Mouse (Mus musculus) cerebellum, postnatal 4 days (tissue): ENCODE measurements around the gene Pacsin3.

Experiments used
- DNase-seq, 2 experiments: peaks; one replicate each; pipeline ENCODE4 v3.0.0; 2022; ENCODE audit warnings: low spot score in 2 of 2, mixed read lengths in 1 of 2

The Pacsin3 gene

GRCm38 (mm10) chr2:91301836-91302235 is 46.1 kb downstream of the Pacsin3 start:
- no peak for DNase-seq

- DNase-seq, result no peak
Measured at GRCm38 (mm10) chr2:91302845-91303244, 47.1 kb downstream of the Pacsin3 start.

- DNase-seq, result no peak
Measured at GRCm38 (mm10) chr2:91305926-91306325, 50.2 kb downstream of the Pacsin3 start.

- no peak for DNase-seq
Measured at GRCm38 (mm10) chr2:91306589-91306988, 50.8 kb downstream of the Pacsin3 start.

GRCm38 (mm10) chr2:91308680-91309079 is 52.9 kb downstream of the Pacsin3 start:
- DNase-seq, result no peak

GRCm38 (mm10) chr2:91309546-91309945 is 53.8 kb downstream of the Pacsin3 start:
- DNase-seq, result no peak

GRCm38 (mm10) chr2:91312578-91313311 is 57.0 kb downstream of the Pacsin3 start:
- no peak for DNase-seq

- no peak for DNase-seq
Measured at GRCm38 (mm10) chr2:91314184-91314583, 58.4 kb downstream of the Pacsin3 start.
